Mouse (Mus musculus) layer of hippocampus, adult 9-10 months (tissue): ENCODE measurements around the gene Tekt5.

Experiments used
- DNase-seq: peaks from one replicate; pipeline ENCODE4 v3.0.0; 2022; ENCODE audit warnings: low spot score

Tekt5 gene

DNA sequence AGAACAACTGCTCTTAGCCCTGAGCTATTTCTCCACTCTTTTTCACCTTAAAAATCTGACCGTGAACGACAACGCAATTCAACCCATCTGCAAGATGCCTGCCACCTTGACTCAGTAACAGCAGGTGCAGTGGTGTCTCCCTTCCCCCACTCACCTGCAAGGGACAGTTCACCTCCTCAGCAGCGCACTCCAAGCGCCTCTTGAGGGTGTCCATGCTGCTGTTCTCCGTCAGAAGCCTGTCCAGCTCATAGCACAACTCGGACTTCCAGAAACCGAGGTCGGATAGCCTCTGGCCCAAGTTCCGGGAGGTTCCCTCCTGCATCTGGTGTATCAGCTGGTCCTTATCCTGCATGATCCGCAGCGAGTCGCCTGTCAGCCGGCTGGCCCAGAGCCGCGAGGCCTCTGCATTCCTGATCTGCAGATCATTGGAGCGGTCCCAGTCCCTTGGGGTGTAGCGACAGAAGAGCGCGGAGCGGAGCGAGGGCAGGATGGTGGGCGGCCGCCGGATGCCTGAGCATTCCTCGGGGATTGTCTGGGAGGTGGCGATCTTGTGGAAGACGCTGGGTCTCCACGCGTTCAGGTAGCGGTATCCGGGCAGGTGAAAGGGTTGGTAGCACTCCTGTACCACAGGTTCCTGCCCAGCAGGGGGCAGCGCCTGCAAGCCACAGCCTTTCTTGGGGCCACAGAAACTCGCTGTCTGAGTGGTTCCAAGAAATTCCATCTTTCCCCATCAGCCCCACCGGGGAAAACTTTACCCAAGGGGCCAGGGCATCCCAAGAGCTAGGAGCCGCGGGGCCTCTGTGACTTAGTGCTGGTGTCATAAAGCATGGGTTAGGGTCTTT lies at the start of gene Tekt5:
Gene Tekt5 (minus strand): TSS at position 792 of the 842 bp plus-strand sequence.
- no peak for DNase-seq

DNA sequence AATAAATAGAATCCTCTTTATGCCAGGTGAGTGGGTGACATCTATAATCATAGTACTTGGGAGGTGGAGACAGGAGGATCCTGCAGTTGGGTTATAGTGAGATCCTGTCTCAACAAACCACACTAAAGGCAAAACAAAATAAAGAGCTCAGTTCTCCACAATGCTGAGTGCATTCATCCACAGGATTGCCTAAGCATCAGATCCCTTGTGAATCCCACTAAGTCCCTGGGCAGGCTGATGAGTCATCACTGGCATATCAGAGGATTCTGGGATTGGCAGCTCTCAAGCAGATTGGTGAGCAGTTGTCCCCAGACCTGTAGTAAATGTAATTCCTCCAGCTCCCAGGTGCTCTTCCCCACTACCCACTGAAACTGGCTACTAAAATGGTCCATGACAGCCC lies 48.4 kb upstream of the Tekt5 start:
- DNase-seq = no peak

DNA sequence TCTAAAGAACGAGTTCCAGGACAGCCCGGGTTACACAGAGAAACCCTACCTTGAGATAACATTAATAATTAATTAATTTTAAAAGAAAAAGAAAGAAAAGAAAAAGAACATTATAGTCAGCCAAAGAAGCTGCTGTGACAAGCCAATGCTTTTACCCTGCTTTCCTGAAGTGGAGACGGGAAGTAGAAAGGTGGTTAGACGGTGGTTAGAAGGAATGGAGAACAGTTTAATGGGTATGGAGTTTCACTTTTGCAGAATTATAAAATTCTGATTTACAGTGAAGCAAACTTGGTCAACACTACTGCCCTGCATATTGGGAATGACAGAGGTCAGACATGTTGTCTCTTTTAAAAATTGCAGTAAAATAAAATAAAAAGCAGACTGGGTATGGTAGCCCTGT lies 46.5 kb upstream of the Tekt5 start:
- DNase-seq = no peak

DNA sequence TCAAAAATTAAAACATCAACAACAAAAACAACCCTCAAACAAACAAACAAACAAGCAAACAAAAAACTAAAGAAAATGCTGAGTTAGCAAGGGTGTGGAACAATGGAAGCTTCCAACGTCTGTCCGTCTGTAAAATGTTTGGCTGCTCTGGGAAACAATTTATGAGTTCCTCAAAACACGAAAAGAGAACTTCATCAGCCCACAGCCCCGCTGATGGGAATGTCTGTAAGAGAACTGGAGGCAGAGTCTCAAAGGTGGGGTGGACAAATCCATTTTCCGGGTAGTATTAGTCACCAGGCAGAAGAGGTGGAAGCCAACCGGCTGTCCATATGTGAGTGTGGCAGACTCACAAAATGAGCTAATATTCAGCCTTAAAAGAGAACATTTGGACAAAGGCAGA lies 46.0 kb upstream of the Tekt5 start:
- DNase-seq = no peak

DNA sequence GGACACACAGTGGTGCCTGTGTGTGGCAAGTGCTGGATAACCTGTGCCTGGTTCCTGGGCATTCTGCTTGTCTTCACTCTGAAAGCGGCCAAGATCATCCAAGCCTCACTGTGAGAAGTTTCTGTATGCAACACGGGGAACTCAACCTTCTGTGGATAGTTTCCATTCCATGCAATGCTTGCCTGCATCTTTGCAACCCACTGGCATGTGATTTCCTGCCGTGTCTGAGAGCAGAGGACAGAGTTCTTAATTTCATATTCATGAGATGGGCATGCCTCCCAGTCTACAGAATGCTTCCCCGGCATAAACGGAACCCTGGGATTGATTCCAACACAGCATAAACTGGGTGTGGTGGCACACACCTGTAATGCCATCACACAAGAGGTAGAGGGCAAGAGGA lies 42.8 kb upstream of the Tekt5 start:
- DNase-seq = no peak

DNA sequence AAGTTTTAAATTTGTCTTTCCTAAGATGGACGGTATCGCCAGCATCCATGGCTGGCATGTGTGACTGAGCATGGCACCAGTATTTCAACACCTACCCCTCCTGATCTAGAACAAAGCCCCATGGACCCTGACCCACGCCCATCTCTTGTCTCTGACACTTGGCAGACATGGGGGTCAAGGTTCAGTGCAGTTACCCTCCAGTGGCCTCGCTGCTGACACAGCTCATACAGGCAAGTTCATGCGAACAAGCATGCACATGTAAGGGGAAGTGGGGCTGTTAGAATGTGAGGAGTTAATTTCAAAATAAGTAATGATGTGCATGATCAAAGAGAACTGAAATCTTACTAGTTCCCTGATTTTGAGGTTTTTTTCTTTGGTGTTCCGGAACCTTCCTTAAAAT lies 40.9 kb upstream of the Tekt5 start:
- DNase-seq = no peak

DNA sequence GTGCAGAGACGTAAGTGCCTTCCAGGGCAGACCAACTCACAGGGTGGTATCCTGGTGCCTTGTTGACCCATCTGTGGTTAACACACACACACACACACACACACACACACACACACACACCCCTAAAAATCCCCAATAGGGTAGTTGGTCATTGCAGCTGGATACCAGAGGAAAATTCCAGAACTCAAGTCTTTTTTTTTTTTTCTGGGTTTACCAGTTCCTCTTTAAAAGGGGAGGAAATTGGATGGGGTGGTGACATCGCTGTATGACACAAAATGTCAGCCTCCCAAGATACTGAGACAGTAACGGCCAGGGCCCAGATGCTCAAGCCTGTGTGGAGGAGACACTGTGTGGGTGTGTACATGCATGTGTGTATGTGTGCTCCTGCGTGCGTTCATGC lies 38.1 kb upstream of the Tekt5 start:
- DNase-seq = no peak

DNA sequence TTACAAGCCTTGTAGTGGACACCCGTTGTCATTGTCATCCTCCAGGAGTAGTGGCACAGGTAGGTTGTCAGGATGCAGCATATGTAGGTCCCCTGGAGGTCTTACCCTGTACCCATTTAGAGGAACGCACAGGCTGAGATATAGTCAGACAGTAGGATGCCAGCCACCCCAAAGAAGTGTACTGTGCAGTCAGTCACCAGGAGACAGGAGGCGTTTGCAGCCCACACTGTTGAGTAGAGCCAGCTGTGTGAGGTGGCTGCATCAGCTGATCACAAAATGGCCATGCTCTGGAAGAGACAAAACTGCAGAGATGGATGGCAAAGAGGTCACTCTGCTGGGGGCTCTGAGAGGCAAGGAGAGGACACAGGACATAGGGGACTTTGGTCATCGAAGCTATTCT lies 37.1 kb upstream of the Tekt5 start:
- DNase-seq = no peak

DNA sequence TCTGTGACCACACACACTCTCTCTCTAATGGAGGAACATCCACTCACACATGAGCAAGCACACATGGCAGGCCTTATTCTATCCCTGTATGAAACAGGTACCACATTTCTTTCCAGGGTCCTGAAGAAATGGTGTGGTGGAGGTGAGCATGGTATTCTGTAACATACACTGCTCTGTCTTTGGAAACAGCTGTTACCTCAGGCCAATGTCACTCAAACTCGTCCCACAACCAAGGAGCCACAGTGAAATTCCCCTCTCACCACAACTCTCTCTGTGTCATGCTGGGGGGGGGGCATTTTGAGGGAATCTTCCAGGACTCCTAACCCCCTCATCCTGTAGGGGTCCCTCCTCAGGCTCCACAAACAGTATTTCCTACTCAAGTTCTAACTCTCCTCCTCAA lies 36.6 kb upstream of the Tekt5 start:
- DNase-seq = no peak

DNA sequence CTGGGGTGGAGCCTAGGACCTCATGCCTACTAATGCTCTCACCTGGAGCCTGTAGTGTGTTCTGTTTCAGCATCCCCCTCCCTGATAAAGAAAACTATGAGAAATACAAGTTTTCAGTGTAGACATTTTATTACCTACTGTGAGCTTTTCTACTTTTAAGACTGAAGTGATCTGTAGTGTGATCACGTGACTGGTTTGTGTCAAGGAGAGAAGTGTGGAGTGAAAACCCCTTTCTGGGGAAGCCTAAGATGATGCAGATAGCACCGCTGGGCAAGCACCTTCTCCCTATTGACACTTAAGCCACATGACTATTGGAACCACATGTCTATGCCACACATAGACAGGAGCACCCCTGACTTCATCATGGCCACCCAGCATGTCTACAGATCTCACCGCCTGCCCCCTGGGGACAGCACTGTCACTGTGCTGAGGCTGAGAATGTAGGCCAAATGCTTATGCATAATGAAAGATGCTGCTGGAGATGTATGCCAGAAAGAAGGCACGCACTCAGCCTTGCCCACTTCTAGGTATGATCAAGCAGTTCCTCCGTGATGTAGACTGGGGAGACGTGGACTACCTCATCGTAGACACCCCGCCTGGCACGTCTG lies 25.3 kb upstream of the Tekt5 start:
- DNase-seq = no peak

DNA sequence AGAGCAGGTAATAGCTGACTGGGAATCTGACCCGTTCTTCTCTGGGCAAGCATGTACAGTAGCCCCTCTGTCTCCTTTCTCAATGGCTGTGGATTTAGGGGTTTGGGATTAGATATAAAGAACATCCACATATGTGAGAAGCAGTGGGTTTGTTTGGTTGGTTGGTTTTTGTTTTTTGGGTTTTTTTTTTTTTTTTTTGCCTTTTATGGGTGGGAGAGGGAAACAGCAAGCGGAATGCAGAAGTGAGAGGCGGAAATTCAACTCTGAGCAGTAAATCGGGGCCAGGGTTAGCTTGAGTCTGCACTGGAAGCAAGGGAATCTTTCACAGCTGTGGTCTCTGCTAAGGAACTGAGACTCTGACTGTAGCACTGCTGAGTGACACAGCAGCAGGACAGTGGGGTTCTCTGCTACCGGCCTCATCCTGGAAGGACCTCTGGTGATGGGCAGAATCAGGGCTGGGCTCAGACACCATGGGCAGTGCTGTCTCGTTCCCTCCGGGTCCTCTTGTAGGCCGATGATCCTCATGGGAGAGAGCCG lies 22.5 kb upstream of the Tekt5 start:
- DNase-seq = no peak

DNA sequence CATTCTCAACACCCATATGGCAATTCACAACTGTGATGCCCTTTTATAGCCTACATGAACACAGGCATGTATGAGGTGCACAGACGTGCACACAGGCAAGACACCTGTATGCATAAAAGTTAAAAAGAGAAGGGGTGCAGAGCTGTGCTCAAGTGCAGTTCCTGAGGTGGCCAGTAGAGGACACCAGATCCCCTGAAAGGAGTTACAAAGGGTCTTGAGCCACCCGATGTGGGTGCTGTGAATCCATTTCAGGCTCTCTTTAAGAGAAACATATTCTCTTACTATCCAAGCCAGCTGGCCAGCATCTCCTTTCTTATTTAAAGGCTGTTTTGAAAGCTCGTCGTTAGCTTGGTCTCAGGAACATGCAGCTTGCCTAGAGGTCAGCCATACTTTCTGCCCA lies 21.6 kb upstream of the Tekt5 start:
- no peak for DNase-seq

DNA sequence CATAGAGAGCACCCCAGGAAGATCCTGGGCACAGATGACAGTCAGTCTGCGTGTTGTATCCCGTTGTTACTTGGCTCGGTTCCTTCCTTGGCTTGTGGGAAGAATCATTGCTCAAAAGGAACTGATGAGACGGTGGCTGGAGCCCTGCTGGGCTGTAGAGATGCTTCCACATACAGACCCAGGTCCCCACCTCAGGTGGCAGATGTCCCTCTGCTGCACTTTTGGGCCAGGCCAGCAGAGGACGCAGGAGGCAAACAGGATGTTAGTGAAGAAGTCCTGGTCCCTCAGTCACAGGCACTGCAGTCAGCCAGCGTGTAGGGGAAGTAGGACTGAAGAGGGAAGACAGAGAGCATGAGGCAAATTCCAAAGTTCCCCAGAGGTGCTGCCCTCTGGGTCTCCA lies 20.7 kb upstream of the Tekt5 start:
- DNase-seq = peak; percentile 35

DNA sequence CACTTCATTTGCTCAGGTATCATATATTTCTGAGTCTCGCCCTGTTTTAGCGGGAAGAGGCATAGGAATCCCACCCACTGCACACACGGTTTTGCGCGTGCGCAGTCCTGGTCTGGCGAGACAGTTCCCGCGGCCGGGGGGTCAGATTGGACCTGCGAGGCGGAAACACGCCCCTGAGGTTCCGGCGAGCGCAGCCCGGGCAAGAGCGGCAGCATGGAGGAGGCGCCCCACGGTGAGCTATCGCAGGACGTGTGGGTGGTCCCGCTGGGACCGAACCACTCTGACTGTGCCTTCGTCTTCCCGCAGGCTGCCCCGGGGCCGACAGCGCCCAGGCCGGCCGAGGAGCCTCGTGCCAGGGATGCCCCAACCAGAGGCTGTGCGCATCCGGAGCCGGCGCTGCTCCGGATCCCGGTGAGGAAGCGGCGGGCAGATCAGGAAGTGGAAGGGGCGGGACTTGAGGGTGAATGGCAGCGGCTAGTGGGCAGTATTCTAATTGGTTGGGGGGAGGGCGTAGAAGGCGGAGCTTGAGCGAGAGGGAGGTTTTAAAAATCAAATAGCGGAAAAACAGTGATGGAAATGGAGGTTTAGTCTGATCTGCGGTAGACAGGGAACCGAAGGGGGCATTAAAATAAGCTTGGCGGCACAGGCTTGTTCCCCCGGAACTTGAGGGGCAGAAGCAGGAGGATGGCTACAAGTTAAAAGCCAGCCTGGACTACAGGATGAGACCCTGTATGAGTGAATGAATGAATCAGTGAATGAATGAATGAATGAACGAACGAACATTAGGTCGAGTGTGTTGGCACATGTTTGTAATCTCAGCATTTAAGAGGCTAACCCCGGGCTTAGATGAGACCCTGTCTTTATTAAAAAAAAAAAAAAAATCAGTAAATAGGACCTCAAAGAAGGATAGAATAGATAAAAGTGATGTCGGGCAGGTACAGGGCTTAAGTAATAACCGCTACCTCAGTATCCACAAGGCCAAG lies 16.8 kb upstream of the Tekt5 start, which contains the start of gene Nubp1:
Gene Nubp1 (plus strand): TSS at position 185 of the 983 bp plus-strand sequence.
- DNase-seq = peak; percentile 85

DNA sequence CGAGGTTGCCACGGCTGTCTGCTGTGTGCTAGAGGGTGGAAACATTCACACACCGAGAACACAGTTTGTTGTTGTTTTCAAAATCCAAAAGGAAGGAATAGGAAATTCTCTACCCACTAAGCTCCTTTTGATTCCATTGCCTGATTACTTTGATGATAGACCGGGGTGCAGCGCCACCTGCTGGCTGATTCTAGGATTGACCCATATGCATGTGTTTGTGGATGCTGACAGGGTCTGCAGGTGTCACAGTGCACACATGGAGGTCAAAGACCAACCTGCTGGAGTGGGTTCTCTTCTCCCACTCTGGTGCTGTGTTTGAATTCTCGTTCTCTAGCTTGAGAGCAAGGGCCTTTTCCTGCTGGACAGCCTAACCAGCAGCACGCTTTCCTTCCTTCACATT lies 3.9 kb upstream of the Tekt5 start:
- DNase-seq = peak; percentile 83

DNA sequence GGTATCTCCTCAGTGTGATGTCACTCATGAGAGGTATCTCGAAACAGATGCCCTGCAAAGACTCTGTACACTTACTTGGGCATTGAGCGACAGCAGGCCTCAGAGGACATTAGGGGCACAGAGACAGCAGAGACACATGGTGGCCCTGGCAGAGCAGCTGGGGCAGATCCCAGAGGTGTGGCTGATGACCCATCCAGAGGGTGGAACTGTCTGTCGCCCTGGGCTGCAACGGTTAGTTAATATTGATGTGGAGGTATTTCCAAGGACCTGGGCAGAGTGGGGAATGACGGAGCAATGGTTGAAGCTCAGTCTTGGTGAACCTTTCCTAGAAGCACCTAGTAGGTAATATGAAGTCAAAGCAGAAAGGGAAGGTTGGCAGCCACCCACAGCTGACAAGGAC lies 3.5 kb upstream of the Tekt5 start:
- no peak for DNase-seq

DNA sequence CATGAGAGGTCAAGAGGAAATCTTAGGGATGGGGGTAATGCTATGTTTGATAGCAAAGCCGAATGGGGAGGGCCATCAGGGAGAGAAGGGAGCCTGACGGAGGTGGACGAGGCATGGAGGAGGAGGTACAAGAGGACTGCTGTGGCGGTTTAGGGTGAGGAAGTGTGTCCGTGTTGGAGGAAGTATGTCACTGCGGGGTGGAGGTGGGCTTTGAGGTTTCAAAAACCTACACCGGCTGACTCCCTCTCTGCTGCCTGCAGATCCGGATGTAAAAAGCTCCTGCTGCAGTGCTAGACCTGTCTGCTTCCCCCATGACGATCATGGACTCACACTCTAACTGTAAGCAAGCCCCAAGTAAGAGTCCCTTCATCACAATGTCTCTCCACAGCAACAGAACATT lies 2.7 kb downstream of the Tekt5 start:
- DNase-seq = no peak

DNA sequence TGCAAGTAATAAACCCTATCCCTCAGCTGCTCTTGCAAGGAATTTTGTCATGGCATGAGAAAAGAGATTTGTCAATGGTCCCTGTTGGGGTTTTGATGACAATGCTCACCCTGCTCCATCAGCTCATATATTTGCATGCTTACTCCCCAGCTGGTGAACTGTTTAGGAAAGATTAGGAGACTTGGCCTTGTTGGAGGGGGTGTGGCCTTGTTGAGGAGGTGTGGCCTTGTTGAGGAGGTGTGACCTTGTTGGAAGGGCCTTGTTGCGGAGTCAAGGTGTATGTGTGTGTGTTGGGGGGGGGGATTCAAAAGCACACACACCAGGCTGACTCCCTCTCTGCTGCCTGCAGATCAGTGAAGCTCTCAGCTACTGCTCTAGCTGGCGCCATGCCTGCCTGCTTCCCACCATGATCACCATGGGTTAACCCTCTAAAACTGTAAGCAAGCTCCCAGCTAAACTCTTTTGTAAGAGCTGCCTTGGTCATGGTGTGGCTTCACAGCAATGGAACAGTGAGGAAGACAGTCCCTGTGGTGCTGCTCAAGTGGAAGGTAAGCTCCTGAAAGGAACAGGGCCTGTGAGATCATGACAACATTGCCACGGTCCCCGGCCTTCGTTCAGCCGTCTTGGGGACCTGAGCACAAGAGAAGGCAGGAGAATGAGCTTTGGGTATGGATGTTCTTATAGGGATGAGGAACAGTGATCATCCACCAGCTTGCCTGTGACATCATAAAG lies 6.5 kb downstream of the Tekt5 start:
- no peak for DNase-seq

DNA sequence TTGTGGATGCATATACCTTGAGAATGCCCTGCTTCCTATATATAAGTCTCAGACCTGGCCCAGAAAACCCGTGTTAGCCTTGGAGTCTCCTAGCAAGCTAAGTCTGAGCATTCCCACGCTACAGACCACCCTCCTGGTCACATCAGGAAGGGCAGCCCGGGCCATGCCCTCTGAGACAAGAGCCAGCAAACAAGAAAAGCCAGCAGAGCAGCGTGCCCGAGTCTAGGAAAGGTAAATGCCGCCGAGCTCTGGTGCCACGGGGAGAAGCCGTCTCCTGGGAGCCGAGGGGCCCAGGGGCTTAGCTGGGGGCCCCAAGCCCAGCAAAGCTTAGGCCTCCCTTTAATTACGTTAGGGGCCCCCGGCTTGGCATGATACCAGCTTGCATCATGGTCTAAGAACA lies 10.0 kb downstream of the Tekt5 start:
- DNase-seq = no peak

DNA sequence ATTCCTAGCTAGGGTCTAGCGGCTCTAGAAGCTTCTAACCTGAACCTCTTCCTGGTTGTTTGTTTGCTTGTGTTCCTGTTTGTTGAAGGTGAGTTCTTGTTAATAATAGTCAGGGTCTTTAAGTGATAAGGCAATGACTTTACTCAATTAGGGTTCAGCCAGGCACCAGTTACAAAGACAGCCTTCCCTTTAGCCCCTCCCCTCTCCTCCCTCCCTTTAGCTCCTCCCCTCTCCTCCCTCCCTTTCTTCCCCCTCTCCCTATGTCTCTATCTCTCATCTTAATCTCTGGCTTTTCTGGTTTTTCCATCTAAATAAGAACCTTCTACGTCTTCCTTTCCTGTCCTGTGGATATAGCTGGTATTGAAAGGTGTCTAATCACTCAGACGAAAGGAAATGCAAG lies 10.7 kb downstream of the Tekt5 start:
- no peak for DNase-seq

DNA sequence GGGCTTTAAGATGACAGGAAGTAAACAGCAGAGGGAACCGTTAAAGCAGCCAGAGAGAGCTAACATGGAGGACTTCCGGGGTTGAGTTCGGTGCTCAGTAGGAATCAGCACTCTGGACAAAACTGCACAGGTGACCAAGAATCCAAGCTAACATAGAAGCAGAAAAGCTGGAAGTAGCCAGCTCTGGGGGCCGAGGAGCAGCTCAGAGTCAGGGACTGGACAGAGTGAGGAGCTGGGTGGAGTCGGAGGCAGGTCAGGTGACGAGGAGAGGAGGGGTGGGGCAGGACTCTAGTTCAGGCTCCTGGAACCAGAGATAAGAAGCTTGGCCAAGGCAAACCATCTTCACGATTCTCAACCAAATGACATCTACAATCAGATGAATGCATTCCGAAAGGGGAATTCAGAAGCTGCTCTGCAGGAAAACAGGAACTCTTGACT lies 11.2 kb downstream of the Tekt5 start:
- DNase-seq = no peak

DNA sequence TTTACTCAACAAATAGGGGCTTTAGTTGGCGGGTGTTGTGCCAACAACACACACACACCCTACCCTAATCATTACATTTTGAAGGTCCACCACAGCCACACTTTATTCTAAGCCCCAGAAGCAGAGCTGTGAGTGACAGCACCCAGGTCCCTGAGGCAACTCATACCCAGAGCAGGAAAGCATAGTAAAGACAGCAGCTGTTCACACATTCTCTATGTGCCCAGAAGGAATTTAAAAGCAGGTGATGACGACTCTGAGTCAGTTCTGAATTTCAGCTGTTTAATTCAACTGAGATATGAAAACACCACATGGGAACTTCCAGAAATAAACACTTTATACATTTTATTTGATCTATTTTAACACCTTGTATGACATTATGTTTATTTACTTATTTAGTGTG lies 15.8 kb downstream of the Tekt5 start:
- no peak for DNase-seq
